Mouse (Mus musculus) CH12.LX (cell line): Measurements from ENCODE around the gene Cdkn2d. TPM values are rescaled to one million over a fixed set of nuclear protein-coding genes. Genes with fewer than 3 reads are reported as not detected.

ENCODE experiments used
- DNase-seq: peaks from one replicate; pipeline ENCODE4 v3.0.0-alpha.2; 2013; ENCODE audit errors: extremely low read depth
- H3K27ac ChIP-seq: 2 replicates; pipeline ENCODE4 v1.5.1; 2012; ENCODE audit warnings: low read depth, mild to moderate bottlenecking, control low read depth, moderate library complexity; ENCODE audit not compliant: insufficient read depth
- H3K27me3 ChIP-seq: replicated peaks from 2 replicates; pipeline ENCODE3; 2012; ENCODE audit warnings: inconsistent platforms
- H3K36me3 ChIP-seq, 2 experiments: replicated peaks in 1 of 2; 2 replicates each; pipeline versions ENCODE3 to v1.6.1; 2012; ENCODE audit warnings: inconsistent platforms in 1 of 2, low read length in 1 of 2, mild to moderate bottlenecking in 1 of 2, mixed read lengths in 1 of 2, moderate library complexity in 1 of 2; ENCODE audit not compliant: control insufficient read depth in 1 of 2, insufficient read depth in 1 of 2
- H3K4me1 ChIP-seq, 2 experiments: 2 replicates each; pipeline ENCODE4 v1.6.1; 2012; ENCODE audit warnings: inconsistent platforms in 1 of 2, moderate library complexity in 1 of 2; ENCODE audit not compliant: insufficient read depth in 2 of 2, control insufficient read depth in 1 of 2
- H3K4me2 ChIP-seq: 2 replicates; pipeline ENCODE4 v1.6.1; 2012; ENCODE audit warnings: low read depth, mild to moderate bottlenecking, control low read depth; ENCODE audit not compliant: poor library complexity, insufficient read depth, severe bottlenecking
- H3K4me3 ChIP-seq, 3 experiments: fragments of 150-350 bp in 1 of 3; sonication (generic) in 1 of 3; replicated peaks in 1 of 3; 2 replicates each; pipeline versions ENCODE3 to v1.5.1; 2011 to 2012; ENCODE audit warnings: low read depth in 2 of 3, low read length in 2 of 3, mild to moderate bottlenecking in 2 of 3, moderate library complexity in 2 of 3, control low read depth in 1 of 3, improper control_type of control experiment in 1 of 3, inconsistent platforms in 1 of 3, mixed read lengths in 1 of 3; ENCODE audit not compliant: poor library complexity in 1 of 3
- H3K79me2 ChIP-seq: replicated peaks from 2 replicates; pipeline ENCODE4 v1.6.1; 2012; ENCODE audit warnings: mild to moderate bottlenecking, moderate library complexity; ENCODE audit not compliant: control insufficient read depth, poor library complexity, insufficient read depth, severe bottlenecking; ENCODE audit errors: extremely low read depth
- H3K9ac ChIP-seq: 2 replicates; pipeline ENCODE4 v1.6.1; 2012; ENCODE audit warnings: low read depth, mild to moderate bottlenecking, control low read depth, moderate library complexity; ENCODE audit not compliant: insufficient read depth
- H3K9me3 ChIP-seq: replicated peaks from 2 replicates; pipeline ENCODE3; 2012; ENCODE audit warnings: low read length, inconsistent platforms, mixed read lengths
- BHLHE40 ChIP-seq: IDR thresholded peaks from 2 replicates; pipeline ENCODE4 v1.6.1; 2011; ENCODE audit warnings: mild to moderate bottlenecking, low read depth, low read length, improper control_type of control experiment
- ELF1 ChIP-seq: IDR thresholded peaks from 2 replicates; pipeline ENCODE4 v1.6.1; 2014; ENCODE audit warnings: low read depth, mild to moderate bottlenecking, inconsistent platforms, low read length, improper control_type of control experiment
- ETS1 ChIP-seq: conservative IDR thresholded peaks from 2 replicates; pipeline ENCODE4 v1.6.1; 2012; ENCODE audit warnings: low read depth, mild to moderate bottlenecking, inconsistent platforms, low read length, improper control_type of control experiment, moderate library complexity
- GABPA ChIP-seq: IDR thresholded peaks from 2 replicates; pipeline ENCODE4 v1.6.1; 2012; ENCODE audit warnings: low read depth, low read length, improper control_type of control experiment, inconsistent platforms; ENCODE audit not compliant: insufficient replicate concordance
- HCFC1 ChIP-seq: IDR thresholded peaks from 2 replicates; pipeline ENCODE4 v1.6.1; 2012; ENCODE audit warnings: low read depth, mild to moderate bottlenecking, inconsistent platforms, low read length, improper control_type of control experiment
- JUN ChIP-seq: IDR thresholded peaks from 2 replicates; pipeline ENCODE4 v1.6.1; 2011; ENCODE audit warnings: low read depth, mild to moderate bottlenecking, low read length, improper control_type of control experiment, moderate library complexity; ENCODE audit not compliant: insufficient read depth
- KAT2A ChIP-seq: IDR thresholded peaks from 2 replicates; pipeline ENCODE4 v1.6.1; 2012; ENCODE audit warnings: low read length, improper control_type of control experiment, inconsistent platforms; ENCODE audit not compliant: insufficient replicate concordance
- MAFK ChIP-seq: IDR thresholded peaks from 2 replicates; pipeline ENCODE4 v1.6.1; 2011; ENCODE audit warnings: low read length, improper control_type of control experiment; ENCODE audit not compliant: insufficient replicate concordance
- MAZ ChIP-seq: IDR thresholded peaks from 2 replicates; pipeline ENCODE4 v1.6.1; 2012; ENCODE audit warnings: low read depth, mild to moderate bottlenecking, inconsistent platforms, low read length, improper control_type of control experiment, moderate library complexity
- MEF2A ChIP-seq: IDR thresholded peaks from 2 replicates; pipeline ENCODE4 v1.6.1; 2014; ENCODE audit warnings: low read depth, mild to moderate bottlenecking, inconsistent platforms, low read length, improper control_type of control experiment, borderline replicate concordance
- MXI1 ChIP-seq: IDR thresholded peaks from 2 replicates; pipeline ENCODE4 v1.6.1; 2011; ENCODE audit warnings: mild to moderate bottlenecking, low read depth, low read length, improper control_type of control experiment
- NELFE ChIP-seq: IDR thresholded peaks from 2 replicates; pipeline ENCODE4 v1.6.1; 2011; ENCODE audit warnings: low read depth, low read length, improper control_type of control experiment
- POLR2A ChIP-seq: IDR thresholded peaks from 2 replicates; pipeline ENCODE4 v1.6.1; 2011; ENCODE audit warnings: low read depth, mild to moderate bottlenecking, improper control_type of control experiment, low read length
- POLR2AphosphoS2 ChIP-seq: IDR thresholded peaks from 2 replicates; pipeline ENCODE4 v1.6.1; 2011; ENCODE audit warnings: low read depth, low read length, improper control_type of control experiment
- RCOR1 ChIP-seq: conservative IDR thresholded peaks from 2 replicates; pipeline ENCODE4 v1.6.1; 2012; ENCODE audit warnings: low read depth, mild to moderate bottlenecking, inconsistent platforms, low read length, improper control_type of control experiment
- SIN3A ChIP-seq: IDR thresholded peaks from 2 replicates; pipeline ENCODE4 v1.6.1; 2012; ENCODE audit warnings: low read length, improper control_type of control experiment, inconsistent platforms
- SMC3 ChIP-seq: IDR thresholded peaks from 2 replicates; pipeline ENCODE4 v1.6.1; 2011; ENCODE audit warnings: low read depth, low read length, improper control_type of control experiment
- TBP ChIP-seq: conservative IDR thresholded peaks from 2 replicates; pipeline ENCODE4 v1.6.1; 2011; ENCODE audit warnings: low read depth, low read length, improper control_type of control experiment
- USF1 ChIP-seq: IDR thresholded peaks from 2 replicates; pipeline ENCODE4 v1.6.1; 2014; ENCODE audit warnings: low read depth, mild to moderate bottlenecking, inconsistent platforms, low read length, improper control_type of control experiment
- USF2 ChIP-seq: conservative IDR thresholded peaks from 2 replicates; pipeline ENCODE4 v1.6.1; 2011; ENCODE audit warnings: low read depth, low read length, improper control_type of control experiment
- ZC3H11A ChIP-seq: IDR thresholded peaks from 2 replicates; pipeline ENCODE4 v1.6.1; 2012; ENCODE audit warnings: low read depth, mild to moderate bottlenecking, inconsistent platforms, low read length, improper control_type of control experiment
- ZNF384 ChIP-seq: IDR thresholded peaks from 2 replicates; pipeline ENCODE4 v1.6.1; 2012; ENCODE audit warnings: low read depth, low read length, improper control_type of control experiment, inconsistent platforms
- dilution Hi-C: fragments of 300-500 bp; cut with MboI; formaldehyde crosslinking; loops from 2 replicates; pipeline ENCODE4 v1.14.3; 2020; ENCODE audit warnings: low sequenced_read_pairs; ENCODE audit not compliant: extremely low pct_unique_long_range_greater_than_20kb, extremely low pct_ligation_motif_present
- in situ Hi-C: fragments of 300-500 bp; cut with MboI; formaldehyde crosslinking; loops from 3 replicates; pipeline ENCODE4 v1.14.3; 2019; ENCODE audit warnings: low sequenced_read_pairs, low pct_ligation_motif_present, low pct_unique_long_range_greater_than_20kb, mixed read lengths
- polyA plus RNA-seq: library from polyadenylated mRNA; unstranded; fragments of >175 nt; gene quantifications from 2 replicates; pipeline ENCODE4 v1.2.1, GENCODE M21; 2012; ENCODE audit warnings: low read depth; ENCODE audit not compliant: insufficient read length
- total RNA-seq, 2 experiments: library from RNA; depleted of rRNA; stranded (reverse); fragments of 300-350 nt in 1 of 2; fragments of >200 nt in 1 of 2; gene quantifications; 2 replicates each; pipeline ENCODE4 v1.2.3; 2012 to 2014

Gene Cdkn2d
- total and polyA plus RNA-seq, 3 experiments, result 2.9 to 12.6 (median 7.1) TPM

DNA sequence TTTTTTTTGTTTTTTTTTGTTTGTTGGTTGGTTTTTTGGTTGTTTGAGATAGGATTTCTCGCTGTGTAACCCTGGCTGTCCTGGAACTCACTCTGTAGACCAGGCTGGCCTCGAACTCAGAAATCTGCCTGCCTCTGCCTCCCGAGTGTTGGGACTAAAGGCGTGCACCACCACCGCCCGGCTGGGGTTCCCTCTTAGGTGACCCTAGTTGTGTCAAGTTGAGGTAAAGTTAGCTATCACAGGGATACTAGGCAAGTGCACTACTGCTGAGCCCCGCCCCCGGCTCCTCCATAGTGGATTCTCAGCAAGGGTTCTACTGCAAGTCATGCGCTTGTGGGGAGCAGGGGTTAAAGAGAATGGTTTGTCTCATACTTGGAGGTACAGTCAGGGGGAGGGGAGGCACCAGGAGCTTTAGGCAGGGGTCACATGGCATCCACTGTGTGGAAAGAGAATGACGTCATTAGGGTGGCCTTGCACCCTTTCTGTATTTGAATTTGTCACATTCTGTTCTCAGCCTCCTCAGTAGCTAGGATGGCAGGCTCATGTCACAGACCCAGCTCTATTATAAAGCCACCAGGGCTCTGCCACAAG, 38.6 kb upstream of the Cdkn2d start:
- TF ChIP-seq JUN (no peak), SMC3 (no peak), MEF2A (no peak), MAZ (no peak), ZNF384 (no peak), RCOR1 (no peak), GABPA (no peak), ETS1 (no peak), HCFC1 (no peak), ZC3H11A (no peak), POLR2A (no peak), POLR2AphosphoS2 (no peak), MXI1 (no peak), KAT2A (no peak), ELF1 (no peak), USF1 (no peak; the same call in 1 of the 2 replicates), BHLHE40 (no peak), TBP (no peak), MAFK (no peak), USF2 (no peak)
- DNase-seq, result peak; percentile 50
- Histone ChIP-seq H3K36me3 (peaks cover 3 to 47% of the 10 kb centered on the region in 2 experiments), H3K27ac (no peak overlapping the region), H3K9me3 (peaks cover 2% of the 10 kb centered on the region), H3K4me2 (no peak overlapping the region), H3K4me1 (peaks cover 23 to 67% of the 10 kb centered on the region in 2 experiments), H3K9ac (no peak overlapping the region), H3K27me3 (no peaks in the 10 kb centered on the region), H3K4me3 (no peak overlapping the region), H3K79me2 (peaks cover 42% of the 10 kb centered on the region)
- dilution Hi-C loops, result no loop called here
- in situ Hi-C loops, result no loop called here

DNA sequence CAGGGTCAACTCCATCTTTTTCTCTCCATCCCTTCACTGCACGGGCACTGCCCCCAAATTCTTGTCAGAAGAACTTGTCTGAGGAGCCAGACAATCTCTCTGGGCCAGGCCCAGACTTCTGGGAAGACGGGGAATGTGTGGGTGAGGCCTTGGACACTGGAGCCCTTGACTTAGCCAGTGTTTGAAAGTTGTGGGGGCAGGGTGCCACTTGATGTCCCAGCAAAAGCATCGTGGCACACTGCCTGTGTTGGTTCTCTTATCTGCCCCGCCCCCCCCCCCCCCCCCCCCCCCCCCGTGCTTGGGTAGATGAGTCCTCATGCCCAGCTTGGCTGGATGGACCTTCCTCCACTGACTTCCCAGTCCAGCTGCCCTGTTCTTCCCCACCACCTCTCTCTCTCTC, 37.8 kb upstream of the Cdkn2d start:
- in situ Hi-C loops, result no loop called here
- H3K4me3 ChIP-seq, result no peak overlapping the region
- H3K4me1 ChIP-seq, result peaks cover 27 to 74% of the 10 kb centered on the region in 2 experiments
- no peak overlapping the region for H3K4me2 ChIP-seq
- H3K9me3 ChIP-seq, result peaks cover 2% of the 10 kb centered on the region
- H3K27me3 ChIP-seq, result no peaks in the 10 kb centered on the region
- no peak overlapping the region for H3K9ac ChIP-seq
- dilution Hi-C loops, result no loop called here
- peaks cover 49% of the 10 kb centered on the region for H3K79me2 ChIP-seq
- peaks cover 3 to 52% of the 10 kb centered on the region in 2 experiments for H3K36me3 ChIP-seq
- DNase-seq, result no peak
- no peak overlapping the region for H3K27ac ChIP-seq
- TF ChIP-seq MXI1 (no peak), MEF2A (no peak), HCFC1 (no peak), NELFE (no peak), SIN3A (no peak)
